Mouse (Mus musculus): Measurements from ENCODE around the gene Ppara. TPM values are rescaled to one million over a fixed set of nuclear protein-coding genes. Genes with fewer than 3 reads are reported as not detected.

The Ppara gene
- polyA plus RNA-seq, 1 experiment from 2014 or later, result 5.1 TPM

DNA sequence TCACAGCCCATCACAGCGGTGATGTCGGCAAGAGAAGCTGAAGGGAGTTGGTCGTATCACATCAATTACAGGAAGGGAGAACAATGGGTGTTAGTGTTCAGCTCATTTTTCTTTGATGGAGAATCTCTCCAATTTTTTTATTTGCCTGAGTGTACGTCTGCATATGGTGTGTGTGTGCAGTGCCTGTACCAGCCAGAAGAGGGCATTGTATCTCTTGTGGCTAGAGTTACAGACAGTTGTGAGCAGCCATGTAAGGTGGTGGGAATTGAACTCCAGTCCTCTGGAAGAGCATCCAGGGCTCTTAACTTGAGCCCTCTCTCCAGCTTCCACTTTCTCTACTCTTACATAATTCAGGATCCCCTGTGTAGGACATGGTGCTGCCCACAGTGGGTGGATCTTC is 48.4 kb downstream of the Ppara start:
- WGBS, result 86% methylated on average over 4 of the region's 4 CpGs
- Histone ChIP-seq H3K36me3 (ENCODE audit: insufficient read depth, low read length) (no peaks in the 10 kb centered on the region), H3K27me3 (ENCODE audit: insufficient read depth, low read length) (no peaks in the 10 kb centered on the region)

GRCm38 (mm10) chr15:85784341-85784740 is 49.6 kb downstream of the Ppara start:
- Histone ChIP-seq H3K27me3 (ENCODE audit: insufficient read depth, low read length) (no peaks in the 10 kb centered on the region), H3K9me3 (ENCODE audit: low read length) (no peaks in the 10 kb centered on the region), H3K9ac (replicated peaks; ENCODE audit: low read length) (no peak overlapping the region), H3K27ac (ENCODE audit: low read length) (no peak overlapping the region), H3K36me3 (ENCODE audit: insufficient read depth, low read length) (no peaks in the 10 kb centered on the region), H3K4me3 (ENCODE audit: low read length) (no peak overlapping the region), H3K4me2 (replicated peaks; ENCODE audit: low read depth, low read length) (no peak overlapping the region), H3K4me1 (ENCODE audit: insufficient read depth, low read length) (peaks cover 4% of the 10 kb centered on the region)
- ATAC-seq (ENCODE audit: low FRiP score, low TSS enrichment), result no peak
- 91% methylated on average over 3 of the region's 3 CpGs for WGBS

More for the DNA sequence above, 48.4 kb downstream of the Ppara start:
- Histone ChIP-seq H3K9ac (replicated peaks; ENCODE audit: low read length) (no peak overlapping the region), H3K4me3 (ENCODE audit: low read length) (no peak overlapping the region), H3K9me3 (ENCODE audit: low read length) (no peaks in the 10 kb centered on the region), H3K4me1 (ENCODE audit: insufficient read depth, low read length) (no peaks in the 10 kb centered on the region), H3K27ac (ENCODE audit: low read length) (no peak overlapping the region), H3K4me2 (replicated peaks; ENCODE audit: low read depth, low read length) (no peak overlapping the region)
- no peak for ATAC-seq (ENCODE audit: low FRiP score, low TSS enrichment)

DNA sequence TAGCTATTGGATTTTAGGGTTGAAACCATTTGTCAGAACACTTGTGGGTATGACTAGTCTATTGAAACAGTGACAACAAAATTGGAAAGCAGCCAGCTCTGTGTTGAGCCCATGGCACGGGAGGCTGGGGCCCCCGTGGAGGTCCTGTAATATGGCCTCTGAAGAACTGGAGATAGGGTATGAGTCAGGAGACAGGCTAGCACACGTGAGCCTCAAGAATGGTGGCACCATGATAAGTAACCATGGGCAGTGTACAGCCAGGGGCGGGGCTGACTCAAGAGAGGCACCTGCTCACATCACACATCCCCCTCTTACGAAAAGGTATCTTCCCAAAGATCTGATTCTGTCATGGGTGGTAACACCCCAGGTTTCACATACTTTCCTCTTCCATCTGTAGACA is 51.9 kb downstream of the Ppara start:
- no peak overlapping the region for H3K4me2 ChIP-seq (replicated peaks; ENCODE audit: low read depth, low read length)
- no peaks in the 10 kb centered on the region for H3K36me3 ChIP-seq (ENCODE audit: insufficient read depth, low read length)
- H3K9me3 ChIP-seq (ENCODE audit: low read length), result no peaks in the 10 kb centered on the region
- ATAC-seq (ENCODE audit: low FRiP score, low TSS enrichment), result no peak
- peaks cover 4% of the 10 kb centered on the region for H3K4me1 ChIP-seq (ENCODE audit: insufficient read depth, low read length)
- H3K9ac ChIP-seq (replicated peaks; ENCODE audit: low read length), result no peak overlapping the region
- WGBS, result 78% methylated on average over 5 of the region's 5 CpGs
- H3K4me3 ChIP-seq (ENCODE audit: low read length), result no peak overlapping the region
- no peak overlapping the region for H3K27ac ChIP-seq (ENCODE audit: low read length)
- no peaks in the 10 kb centered on the region for H3K27me3 ChIP-seq (ENCODE audit: insufficient read depth, low read length)

DNA sequence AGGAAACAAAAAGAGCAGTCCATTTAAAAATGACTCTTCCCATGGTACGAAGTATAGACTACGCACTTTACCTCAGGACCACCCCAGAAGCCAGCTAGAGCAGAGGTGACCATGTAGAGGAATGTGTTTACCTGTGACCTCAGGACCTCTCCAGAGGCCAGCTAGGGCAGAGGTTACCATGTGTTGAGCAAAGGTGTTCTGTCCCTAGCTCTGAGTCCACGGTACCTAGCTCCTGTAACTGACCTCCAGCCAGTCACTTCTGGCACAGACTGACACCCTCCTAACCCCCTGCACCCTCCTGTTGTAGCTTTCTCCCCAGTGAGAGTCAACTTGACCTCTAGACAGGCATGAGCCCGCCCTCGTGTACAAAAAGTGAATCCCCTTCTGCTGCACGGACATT is 52.7 kb downstream of the Ppara start:
- no peak overlapping the region for H3K9ac ChIP-seq (replicated peaks; ENCODE audit: low read length)
- H3K9me3 ChIP-seq (ENCODE audit: low read length), result no peaks in the 10 kb centered on the region
- H3K36me3 ChIP-seq (ENCODE audit: insufficient read depth, low read length), result no peaks in the 10 kb centered on the region
- no peak overlapping the region for H3K4me2 ChIP-seq (replicated peaks; ENCODE audit: low read depth, low read length)
- peaks cover 4% of the 10 kb centered on the region for H3K4me1 ChIP-seq (ENCODE audit: insufficient read depth, low read length)
- no peak for ATAC-seq (ENCODE audit: low FRiP score, low TSS enrichment)
- 92% methylated on average over 6 of the region's 6 CpGs for WGBS
- H3K27me3 ChIP-seq (ENCODE audit: insufficient read depth, low read length), result no peaks in the 10 kb centered on the region
- no peak overlapping the region for H3K4me3 ChIP-seq (ENCODE audit: low read length)
- no peak overlapping the region for H3K27ac ChIP-seq (ENCODE audit: low read length)

DNA sequence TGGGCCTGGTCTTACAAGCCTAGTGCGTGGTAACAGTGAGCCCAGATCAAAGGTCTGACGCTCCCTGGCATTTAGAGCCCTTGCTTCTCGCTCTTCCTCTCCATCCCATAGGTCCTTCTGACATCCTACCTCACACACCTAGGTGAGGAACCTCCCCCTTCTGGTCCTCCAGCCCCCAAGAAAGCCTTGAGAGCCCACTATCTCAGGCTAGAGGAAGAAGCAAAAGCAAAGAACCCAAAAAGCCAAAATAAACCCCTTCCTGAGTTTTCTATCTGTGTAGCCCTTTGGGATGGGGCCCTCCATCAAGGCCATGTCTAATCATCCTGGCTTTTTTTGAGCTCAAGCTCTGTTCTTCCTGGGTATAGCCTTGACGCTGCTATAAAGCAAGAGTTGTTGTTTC is 53.3 kb downstream of the Ppara start:
- Histone ChIP-seq H3K27me3 (ENCODE audit: insufficient read depth, low read length) (no peaks in the 10 kb centered on the region), H3K9ac (replicated peaks; ENCODE audit: low read length) (no peak overlapping the region), H3K9me3 (ENCODE audit: low read length) (no peaks in the 10 kb centered on the region), H3K4me3 (ENCODE audit: low read length) (no peak overlapping the region), H3K27ac (ENCODE audit: low read length) (no peak overlapping the region), H3K4me1 (ENCODE audit: insufficient read depth, low read length) (peaks cover 4% of the 10 kb centered on the region), H3K4me2 (replicated peaks; ENCODE audit: low read depth, low read length) (no peak overlapping the region), H3K36me3 (ENCODE audit: insufficient read depth, low read length) (no peaks in the 10 kb centered on the region)
- ATAC-seq (ENCODE audit: low FRiP score, low TSS enrichment), result no peak
- 90% methylated on average over 4 of the region's 4 CpGs for WGBS

GRCm38 (mm10) chr15:85788633-85789032 is 53.9 kb downstream of the Ppara start:
- Histone ChIP-seq H3K4me2 (replicated peaks; ENCODE audit: low read depth, low read length) (no peak overlapping the region), H3K4me1 (ENCODE audit: insufficient read depth, low read length) (peaks cover 4% of the 10 kb centered on the region), H3K9me3 (ENCODE audit: low read length) (no peaks in the 10 kb centered on the region), H3K36me3 (ENCODE audit: insufficient read depth, low read length) (no peaks in the 10 kb centered on the region), H3K27me3 (ENCODE audit: insufficient read depth, low read length) (no peaks in the 10 kb centered on the region), H3K27ac (ENCODE audit: low read length) (no peak overlapping the region), H3K4me3 (ENCODE audit: low read length) (no peak overlapping the region), H3K9ac (replicated peaks; ENCODE audit: low read length) (no peak overlapping the region)
- 48% methylated on average over 16 of the region's 16 CpGs for WGBS
- no peak for ATAC-seq (ENCODE audit: low FRiP score, low TSS enrichment)

DNA sequence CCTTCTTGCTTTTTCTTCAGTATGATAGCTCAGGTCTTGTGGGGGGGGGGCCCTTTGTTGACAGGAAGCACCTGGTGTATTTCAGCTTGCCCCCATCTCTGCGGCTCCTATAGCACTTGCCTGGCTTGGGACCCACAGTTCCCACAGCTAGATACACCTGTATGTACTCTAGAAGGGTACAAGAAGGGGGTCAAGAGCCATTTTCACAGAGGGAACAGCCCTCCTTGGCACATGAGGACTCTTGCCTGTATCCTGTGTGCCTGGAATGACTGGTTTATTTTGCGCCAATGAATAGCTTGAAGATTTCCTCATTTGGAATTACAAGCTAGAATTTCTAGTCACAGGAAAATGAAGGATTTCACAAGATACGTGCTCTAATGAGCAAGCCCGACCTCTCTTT is 56.7 kb downstream of the Ppara start:
- Histone ChIP-seq H3K27ac (ENCODE audit: low read length) (no peak overlapping the region), H3K4me1 (ENCODE audit: insufficient read depth, low read length) (peaks cover 4% of the 10 kb centered on the region), H3K9ac (replicated peaks; ENCODE audit: low read length) (no peak overlapping the region), H3K4me2 (replicated peaks; ENCODE audit: low read depth, low read length) (no peak overlapping the region), H3K36me3 (ENCODE audit: insufficient read depth, low read length) (no peaks in the 10 kb centered on the region), H3K9me3 (ENCODE audit: low read length) (no peaks in the 10 kb centered on the region), H3K27me3 (ENCODE audit: insufficient read depth, low read length) (no peaks in the 10 kb centered on the region), H3K4me3 (ENCODE audit: low read length) (no peak overlapping the region)
- 89% methylated on average over 4 of the region's 4 CpGs for WGBS
- ATAC-seq (ENCODE audit: low FRiP score, low TSS enrichment), result no peak

DNA sequence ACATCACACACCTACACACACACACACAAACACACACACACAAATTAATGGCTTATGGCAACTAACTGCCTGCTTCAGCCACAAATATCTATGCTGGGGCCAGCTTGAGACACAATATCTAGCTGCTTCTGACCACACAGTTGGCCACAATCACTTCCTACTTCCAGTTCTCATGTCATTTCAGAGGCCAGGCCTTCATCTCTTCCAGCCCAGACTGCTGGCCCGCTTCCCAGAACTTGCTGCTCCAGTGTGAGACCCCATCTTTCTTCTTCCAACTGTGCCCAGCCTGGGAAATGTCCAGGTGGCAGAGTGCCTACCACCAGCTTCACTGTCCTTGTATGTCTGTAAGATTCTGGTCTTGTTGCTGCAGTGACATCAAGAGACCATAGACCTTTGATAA is 58.0 kb downstream of the Ppara start:
- 86% methylated on average over 1 of the region's 1 CpGs for WGBS
- H3K9me3 ChIP-seq (ENCODE audit: low read length), result no peaks in the 10 kb centered on the region
- H3K9ac ChIP-seq (replicated peaks; ENCODE audit: low read length), result no peak overlapping the region
- H3K27ac ChIP-seq (ENCODE audit: low read length), result no peak overlapping the region
- H3K36me3 ChIP-seq (ENCODE audit: insufficient read depth, low read length), result no peaks in the 10 kb centered on the region
- no peak for ATAC-seq (ENCODE audit: low FRiP score, low TSS enrichment)
- H3K4me3 ChIP-seq (ENCODE audit: low read length), result no peak overlapping the region
- no peaks in the 10 kb centered on the region for H3K27me3 ChIP-seq (ENCODE audit: insufficient read depth, low read length)
- H3K4me2 ChIP-seq (replicated peaks; ENCODE audit: low read depth, low read length), result no peak overlapping the region
- peaks cover 4% of the 10 kb centered on the region for H3K4me1 ChIP-seq (ENCODE audit: insufficient read depth, low read length)

DNA sequence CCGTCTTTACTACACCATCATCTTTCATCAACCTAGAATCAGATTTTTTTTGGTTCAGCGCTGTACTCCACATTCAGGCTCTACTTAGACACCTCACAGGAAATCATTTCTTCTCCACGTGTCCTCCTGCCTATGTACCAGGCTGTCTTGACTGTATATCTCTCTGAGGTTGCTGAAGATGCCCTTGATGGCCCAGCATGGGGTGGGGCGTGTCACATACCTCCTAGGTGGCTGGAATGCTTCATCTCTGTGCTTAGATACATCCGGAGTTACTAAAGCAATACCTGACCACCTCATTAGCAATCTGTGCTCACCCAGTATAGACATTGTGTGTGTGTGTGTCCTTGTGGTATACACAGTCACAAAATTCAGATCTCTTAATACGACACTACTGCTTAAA is 60.7 kb downstream of the Ppara start:
- WGBS, result 76% methylated on average over 6 of the region's 6 CpGs
- no peaks in the 10 kb centered on the region for H3K36me3 ChIP-seq (ENCODE audit: insufficient read depth, low read length)
- H3K4me2 ChIP-seq (replicated peaks; ENCODE audit: low read depth, low read length), result no peak overlapping the region
- no peaks in the 10 kb centered on the region for H3K4me1 ChIP-seq (ENCODE audit: insufficient read depth, low read length)
- no peaks in the 10 kb centered on the region for H3K27me3 ChIP-seq (ENCODE audit: insufficient read depth, low read length)
- no peak overlapping the region for H3K27ac ChIP-seq (ENCODE audit: low read length)
- no peak for ATAC-seq (ENCODE audit: low FRiP score, low TSS enrichment)
- no peak overlapping the region for H3K9ac ChIP-seq (replicated peaks; ENCODE audit: low read length)
- no peaks in the 10 kb centered on the region for H3K9me3 ChIP-seq (ENCODE audit: low read length)
- no peak overlapping the region for H3K4me3 ChIP-seq (ENCODE audit: low read length)

- Histone ChIP-seq H3K4me3 (ENCODE audit: low read length) (no peak overlapping the region), H3K9me3 (ENCODE audit: low read length) (no peaks in the 10 kb centered on the region), H3K4me1 (ENCODE audit: insufficient read depth, low read length) (no peaks in the 10 kb centered on the region), H3K27ac (ENCODE audit: low read length) (no peak overlapping the region), H3K27me3 (ENCODE audit: insufficient read depth, low read length) (no peaks in the 10 kb centered on the region), H3K36me3 (ENCODE audit: insufficient read depth, low read length) (no peaks in the 10 kb centered on the region), H3K9ac (replicated peaks; ENCODE audit: low read length) (no peak overlapping the region), H3K4me2 (replicated peaks; ENCODE audit: low read depth, low read length) (no peak overlapping the region)
- no peak for ATAC-seq (ENCODE audit: low FRiP score, low TSS enrichment)
- WGBS, result 94% methylated on average over 8 of the region's 8 CpGs
These were observed 63.9 kb downstream of the Ppara start for GRCm38 (mm10) chr15:85798676-85799075.

DNA sequence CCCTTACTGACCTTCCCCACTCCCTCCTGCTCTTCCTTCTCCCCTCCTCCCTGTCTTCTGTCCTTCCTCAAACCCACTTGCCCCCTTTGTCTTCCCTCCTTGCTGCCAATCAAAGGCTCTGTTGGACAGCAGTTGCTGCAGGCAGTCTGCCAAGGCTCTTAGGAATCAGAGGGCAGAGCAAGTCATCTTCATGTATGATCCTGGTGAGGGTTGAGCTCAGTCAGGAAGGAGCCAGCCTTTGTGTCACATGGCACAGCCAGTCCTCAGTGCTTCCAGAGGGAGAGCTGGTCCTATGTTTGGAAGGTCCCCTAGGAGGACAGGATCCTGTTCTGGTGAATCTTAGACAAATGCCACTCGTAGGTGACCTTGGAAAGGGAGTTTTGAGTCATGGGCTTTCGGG is 68.1 kb downstream of the Ppara start:
- no peak for ATAC-seq (ENCODE audit: low FRiP score, low TSS enrichment)
- Histone ChIP-seq H3K4me3 (ENCODE audit: low read length) (no peak overlapping the region), H3K27me3 (ENCODE audit: insufficient read depth, low read length) (no peaks in the 10 kb centered on the region), H3K4me1 (ENCODE audit: insufficient read depth, low read length) (no peaks in the 10 kb centered on the region), H3K36me3 (ENCODE audit: insufficient read depth, low read length) (no peaks in the 10 kb centered on the region), H3K4me2 (replicated peaks; ENCODE audit: low read depth, low read length) (no peak overlapping the region), H3K27ac (ENCODE audit: low read length) (no peak overlapping the region), H3K9ac (replicated peaks; ENCODE audit: low read length) (no peak overlapping the region), H3K9me3 (ENCODE audit: low read length) (no peaks in the 10 kb centered on the region)
- WGBS, result 89% methylated on average over 2 of the region's 2 CpGs

Data from kidney, embryonic 16.5 days (tissue).